Mouse (Mus musculus): ENCODE measurements around the gene Ehd3. TPM values are rescaled to one million over a fixed set of nuclear protein-coding genes. Genes with fewer than 3 reads are reported as not detected.

The Ehd3 gene
- 100 to 1,000 TPM in 1 of 4 experiments, 10 to 100 TPM in 3; 57.1 to 102 (median 78.3) TPM for total RNA-seq (2022)

DNA sequence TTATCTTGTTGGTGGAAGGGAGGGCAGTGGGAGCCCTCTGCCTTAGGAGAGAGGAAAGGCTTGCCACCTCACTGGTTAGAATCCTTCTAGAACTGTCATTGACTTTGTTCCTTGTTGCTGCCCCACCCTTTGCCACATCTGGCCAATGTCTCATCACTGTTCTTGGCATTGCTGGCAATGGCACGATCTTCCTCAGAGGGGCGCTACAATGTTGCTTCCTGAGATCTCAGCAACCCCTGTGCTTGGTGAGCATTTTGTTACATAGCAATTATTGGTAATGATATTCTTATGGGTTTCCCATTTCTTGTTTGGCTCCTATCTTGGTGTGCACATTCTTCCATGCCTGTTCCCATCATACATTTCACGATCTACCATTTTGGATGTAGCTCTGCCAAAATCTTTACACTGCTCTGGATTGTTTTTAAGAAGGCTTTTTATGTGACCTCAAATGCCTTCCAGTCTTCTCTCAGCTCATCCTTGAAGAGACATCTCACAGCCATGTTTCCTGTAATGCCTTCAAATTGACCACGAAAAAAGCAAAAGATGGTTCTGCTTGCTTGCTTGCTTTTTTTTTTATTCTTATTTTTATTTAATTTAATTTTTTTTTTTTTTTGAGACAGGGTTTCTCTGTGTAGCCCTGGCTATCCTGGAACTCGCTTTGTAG is at the start of gene Ehd3:
Ehd3 (plus strand) TSS at position 614 of the 664 bp plus-strand sequence.
- no peak for DNase-seq

DNA sequence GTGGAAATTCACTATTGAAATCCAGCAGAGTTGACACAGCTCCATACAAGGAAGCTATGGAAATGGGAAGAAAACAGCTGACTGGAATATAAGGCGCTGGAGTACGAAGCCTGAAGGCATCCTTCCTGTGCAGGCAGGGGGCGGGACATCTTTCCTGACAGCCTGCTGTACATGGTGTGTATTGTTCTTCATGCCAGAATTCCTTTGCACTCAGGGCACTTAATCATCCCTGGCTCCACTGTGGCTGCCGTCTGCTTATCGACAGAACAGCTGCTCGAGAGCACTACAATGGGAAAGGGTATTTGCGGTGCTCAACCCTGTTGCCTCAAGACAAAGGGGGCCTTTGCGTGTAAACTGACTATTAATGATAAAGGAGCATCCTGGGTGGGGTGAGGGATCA is 33.0 kb upstream of the Ehd3 start:
- peak; percentile 25 for DNase-seq

- DNase-seq = peak; percentile 53
Measured at GRCm38 (mm10) chr17:73786642-73787311, 17.2 kb upstream of the Ehd3 start.

DNA sequence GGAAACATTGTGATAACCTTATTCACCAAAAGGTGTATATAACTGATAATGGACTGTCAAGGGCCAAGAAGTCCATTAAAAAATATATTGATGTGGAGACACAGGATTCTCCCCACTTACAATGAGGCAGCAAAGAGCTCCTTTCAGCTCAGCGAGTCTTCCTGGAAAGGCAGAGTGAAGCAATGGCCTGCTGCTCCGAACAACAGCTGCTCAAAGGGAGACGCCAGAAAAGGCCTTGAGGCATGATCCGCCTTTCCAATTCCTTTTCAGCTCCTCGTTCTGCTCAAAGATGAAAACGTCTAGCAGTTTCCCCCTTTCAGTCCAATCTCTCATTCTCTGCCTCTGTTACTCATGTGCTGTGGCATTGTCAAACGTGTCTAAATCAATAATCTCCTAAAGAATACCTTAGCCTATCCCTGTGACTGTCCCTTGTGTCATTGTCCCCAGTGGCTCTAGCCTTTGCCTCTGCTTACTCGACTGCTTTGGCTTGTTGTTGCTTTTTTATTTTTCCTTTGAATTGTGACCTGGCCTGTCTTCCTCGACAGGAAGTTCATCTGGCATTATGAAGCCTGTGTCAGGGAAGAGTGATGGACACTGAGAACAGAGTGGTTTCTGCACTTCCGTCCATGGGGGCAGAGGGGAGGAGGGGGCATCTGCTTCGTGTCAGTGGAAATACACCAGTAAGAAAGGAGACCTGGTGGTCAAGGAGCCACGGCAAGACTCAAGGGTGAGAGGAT is 13.5 kb upstream of the Ehd3 start:
- no peak for DNase-seq

DNA sequence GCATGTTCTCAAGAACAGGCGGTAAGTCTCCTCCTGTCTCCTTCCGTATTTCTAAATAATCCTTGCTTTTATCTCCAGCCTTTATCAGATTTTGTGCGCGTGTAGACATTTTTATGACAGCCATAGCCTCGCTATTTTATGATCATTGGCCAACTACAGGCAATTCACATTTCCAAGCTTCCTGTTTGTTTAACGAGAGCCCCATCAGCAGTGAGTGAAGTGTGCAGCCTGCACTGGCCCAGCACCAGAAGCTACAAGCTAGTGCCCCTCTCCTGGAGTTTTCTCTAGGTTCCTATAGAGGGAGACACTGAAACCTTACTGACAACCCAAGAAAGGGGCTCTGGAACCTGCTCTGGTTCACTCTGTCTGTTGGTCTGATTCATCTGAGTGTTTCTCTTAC is 7.1 kb upstream of the Ehd3 start:
- no peak for DNase-seq

DNA sequence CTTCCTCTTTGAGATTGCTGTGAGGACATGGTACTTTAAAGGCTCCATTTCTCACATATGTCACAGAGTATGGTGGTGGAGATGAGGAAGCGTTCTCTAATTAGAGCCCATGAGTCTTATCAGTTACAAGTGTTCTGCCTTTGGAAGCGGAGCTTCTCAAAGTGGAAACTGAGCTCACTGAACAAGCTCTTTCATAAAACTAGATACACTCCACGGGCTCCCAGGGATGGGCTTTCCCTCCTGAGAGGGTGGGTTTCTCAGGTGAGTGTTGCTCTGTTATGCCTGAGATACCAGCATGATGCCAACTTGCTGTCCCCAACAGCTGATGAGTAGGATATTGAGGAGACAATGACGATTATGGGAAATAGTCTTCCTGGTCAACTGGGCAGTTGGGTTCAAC is 6.2 kb upstream of the Ehd3 start:
- no peak for DNase-seq

- peak; percentile 86 for DNase-seq
Measured at GRCm38 (mm10) chr17:73804592-73805271, 798 bp downstream of the Ehd3 start.

DNA sequence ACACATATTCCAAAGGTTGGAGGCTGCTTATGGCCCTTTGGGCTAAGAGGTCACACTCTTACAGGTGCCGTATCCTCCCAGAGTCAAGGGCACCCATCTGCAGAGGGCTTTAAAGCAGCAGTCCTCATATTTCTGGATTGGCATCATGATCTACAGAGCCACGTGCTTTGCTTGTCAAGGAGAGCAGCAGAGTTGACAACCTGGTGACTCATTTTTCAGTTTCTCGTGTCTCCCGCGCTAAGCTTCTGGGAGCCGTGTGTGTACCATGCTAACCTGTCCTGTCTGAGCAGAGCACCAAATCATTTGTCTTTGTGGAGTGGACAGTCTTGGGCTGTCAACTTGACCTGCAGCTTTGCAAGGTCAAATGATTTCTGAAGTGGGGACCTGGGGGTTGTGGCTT is 2.4 kb downstream of the Ehd3 start:
- DNase-seq = no peak

DNA sequence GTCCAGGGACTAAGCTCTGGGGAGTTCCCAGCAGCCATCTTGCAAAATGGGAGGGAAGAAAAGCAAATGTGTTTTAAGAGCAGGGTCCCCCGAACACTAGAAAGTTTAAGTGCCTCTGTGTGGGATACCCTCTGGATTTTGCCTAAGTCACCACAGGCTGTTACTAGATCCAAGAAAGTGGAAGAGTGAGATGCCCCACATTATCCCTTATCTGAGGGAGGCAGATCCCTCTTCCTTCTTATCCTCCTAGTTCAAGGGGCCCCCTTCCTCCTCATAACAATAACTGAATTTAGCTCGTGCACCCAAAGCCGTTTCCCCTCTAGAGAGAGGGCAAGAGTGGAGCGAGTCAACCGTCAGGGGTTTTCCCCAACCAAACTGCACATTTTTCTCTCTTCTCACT is 3.3 kb downstream of the Ehd3 start:
- DNase-seq = no peak

GRCm38 (mm10) chr17:73808431-73808830 is 4.5 kb downstream of the Ehd3 start:
- DNase-seq = no peak

DNA sequence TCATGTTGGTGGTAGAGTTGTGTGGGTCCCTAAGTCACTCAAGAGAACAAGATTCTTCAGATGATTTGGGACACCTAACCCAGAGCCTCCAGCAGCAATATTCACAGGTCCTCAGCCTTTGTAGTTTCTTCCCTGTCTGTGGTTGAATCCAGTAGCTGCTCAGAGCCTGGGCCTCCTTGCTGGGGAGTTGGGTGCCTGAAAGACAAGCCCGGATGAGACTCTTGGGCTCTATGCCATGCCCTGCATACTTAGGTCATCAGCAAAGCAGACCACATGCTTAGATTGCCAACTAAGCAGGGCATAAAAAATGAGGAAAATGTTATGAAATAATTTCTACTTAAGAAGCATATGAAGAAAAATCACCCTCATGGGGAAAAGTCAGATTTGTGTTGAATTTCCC is 6.9 kb downstream of the Ehd3 start:
- DNase-seq = no peak

DNA sequence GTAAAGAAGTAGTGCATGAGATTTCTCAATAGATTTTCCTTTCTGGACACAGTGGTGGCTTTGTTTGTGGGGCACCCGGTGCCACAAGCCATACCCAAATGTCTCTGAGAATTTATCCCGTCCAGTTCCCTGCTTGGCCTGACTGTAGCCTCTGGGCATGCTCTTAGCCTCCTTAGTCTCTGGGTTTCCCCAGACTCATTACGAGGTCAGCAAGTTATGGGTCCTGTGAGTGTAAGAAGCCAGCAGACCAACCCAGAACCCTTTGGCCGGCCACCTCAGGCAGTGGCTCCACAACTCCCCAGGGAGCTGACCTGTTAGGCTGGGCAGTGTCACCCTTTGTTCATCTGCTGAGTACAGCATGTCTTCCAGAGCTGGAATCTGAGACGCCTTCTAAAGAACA is 7.6 kb downstream of the Ehd3 start:
- no peak for DNase-seq

DNA sequence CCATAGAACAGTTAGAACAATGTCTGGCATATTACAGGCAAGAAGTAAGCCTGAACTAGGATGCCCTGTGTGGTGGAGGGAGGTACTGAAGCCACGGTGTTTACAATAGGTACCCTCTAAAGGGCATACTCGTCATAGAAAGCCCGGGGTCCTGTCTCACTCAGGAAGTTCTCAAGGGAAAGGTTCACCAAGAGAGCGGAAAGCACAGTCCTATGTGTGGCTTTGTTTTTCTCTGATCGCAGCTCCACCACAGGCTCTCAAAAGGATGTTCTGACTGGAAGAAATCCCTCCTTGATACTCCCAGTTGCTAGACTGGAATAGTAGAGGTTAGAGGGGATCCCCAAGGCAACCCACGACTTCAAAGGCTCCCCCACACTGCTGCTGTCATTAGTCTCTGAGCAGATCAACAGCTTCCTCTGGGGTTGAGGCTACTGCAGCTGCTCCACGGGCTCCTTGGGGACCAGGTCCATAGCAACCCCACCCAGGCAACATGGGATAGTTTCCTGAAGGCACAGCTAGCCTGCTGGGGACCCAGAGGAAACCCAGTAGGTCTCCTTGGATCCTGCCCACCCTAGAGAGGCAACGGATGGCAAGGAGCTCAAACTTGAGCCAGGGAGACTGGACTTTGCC is 9.2 kb downstream of the Ehd3 start:
- DNase-seq = no peak

DNA sequence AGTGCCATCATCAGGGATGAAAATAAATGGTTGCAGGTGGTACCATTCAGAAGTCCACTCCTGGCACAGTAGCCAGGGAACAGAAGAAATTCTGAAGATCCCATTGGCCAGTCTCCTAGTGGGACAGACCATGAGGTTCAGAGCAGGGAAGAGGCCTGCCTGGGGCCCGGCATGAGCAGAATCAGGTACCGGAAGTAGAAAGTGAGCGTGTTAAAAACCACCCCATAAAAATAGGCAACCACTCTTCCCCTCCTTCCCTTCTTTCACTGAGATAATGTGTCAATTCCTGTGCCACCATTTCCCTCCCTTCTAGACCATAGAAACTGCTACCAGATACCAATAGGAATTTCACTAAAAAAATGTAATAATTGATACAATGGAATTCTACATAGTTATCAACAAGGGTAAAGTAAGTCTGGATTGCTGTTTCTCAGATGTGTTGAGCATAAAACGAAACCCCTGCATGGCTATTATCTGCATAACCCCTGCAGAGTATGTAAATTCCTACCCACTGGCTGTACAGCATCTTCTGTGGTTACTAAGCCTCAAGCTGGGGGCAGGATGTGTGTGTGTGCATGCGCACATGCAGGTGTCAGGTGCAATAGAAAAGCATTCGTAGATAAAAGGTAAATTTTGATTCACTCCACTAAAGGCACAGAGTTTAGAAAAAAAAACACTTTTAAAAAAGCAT is 10.7 kb downstream of the Ehd3 start:
- DNase-seq = no peak

- no peak for DNase-seq
Measured at GRCm38 (mm10) chr17:73817697-73818380, 13.9 kb downstream of the Ehd3 start.

GRCm38 (mm10) chr17:73818936-73819335 is 15.0 kb downstream of the Ehd3 start:
- no peak for DNase-seq

DNA sequence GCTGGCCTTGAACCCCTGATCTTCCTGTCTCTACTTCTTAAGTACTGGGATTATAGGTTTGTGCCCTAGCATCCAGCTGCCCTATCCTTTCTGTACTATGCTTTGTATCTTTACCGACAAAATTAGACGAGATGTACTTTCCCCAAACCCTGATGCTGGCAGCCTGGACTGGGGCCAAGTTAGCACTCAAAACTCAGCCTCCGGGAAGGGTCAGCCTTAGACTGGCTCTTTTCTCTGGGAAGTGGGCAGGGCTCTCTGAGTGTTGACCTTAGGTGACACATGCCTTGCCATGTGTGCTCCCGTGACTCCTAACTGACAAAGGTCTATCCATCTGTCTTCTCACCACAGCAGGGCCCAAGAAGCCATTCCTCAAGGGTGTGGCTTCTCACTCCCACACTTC is 16.8 kb downstream of the Ehd3 start:
- DNase-seq = no peak

DNA sequence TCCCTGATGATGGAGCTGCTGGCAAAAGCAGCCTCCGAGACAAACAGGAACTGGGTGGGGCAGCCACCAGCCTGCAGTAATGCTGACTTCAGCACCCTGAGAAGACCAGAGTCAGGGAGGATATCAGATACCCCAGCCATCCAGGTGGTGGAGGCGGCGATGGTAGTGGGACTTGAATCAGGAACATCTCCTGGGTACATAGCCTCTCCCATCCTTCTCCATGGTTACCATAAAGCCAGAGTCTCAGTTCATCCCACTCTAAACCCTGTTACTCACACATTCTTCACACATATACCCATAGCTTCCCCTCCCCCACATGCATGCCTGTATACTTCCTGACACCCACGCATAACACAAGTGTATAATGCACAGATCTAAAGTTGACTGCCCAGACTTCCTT is 18.3 kb downstream of the Ehd3 start:
- no peak for DNase-seq

DNA sequence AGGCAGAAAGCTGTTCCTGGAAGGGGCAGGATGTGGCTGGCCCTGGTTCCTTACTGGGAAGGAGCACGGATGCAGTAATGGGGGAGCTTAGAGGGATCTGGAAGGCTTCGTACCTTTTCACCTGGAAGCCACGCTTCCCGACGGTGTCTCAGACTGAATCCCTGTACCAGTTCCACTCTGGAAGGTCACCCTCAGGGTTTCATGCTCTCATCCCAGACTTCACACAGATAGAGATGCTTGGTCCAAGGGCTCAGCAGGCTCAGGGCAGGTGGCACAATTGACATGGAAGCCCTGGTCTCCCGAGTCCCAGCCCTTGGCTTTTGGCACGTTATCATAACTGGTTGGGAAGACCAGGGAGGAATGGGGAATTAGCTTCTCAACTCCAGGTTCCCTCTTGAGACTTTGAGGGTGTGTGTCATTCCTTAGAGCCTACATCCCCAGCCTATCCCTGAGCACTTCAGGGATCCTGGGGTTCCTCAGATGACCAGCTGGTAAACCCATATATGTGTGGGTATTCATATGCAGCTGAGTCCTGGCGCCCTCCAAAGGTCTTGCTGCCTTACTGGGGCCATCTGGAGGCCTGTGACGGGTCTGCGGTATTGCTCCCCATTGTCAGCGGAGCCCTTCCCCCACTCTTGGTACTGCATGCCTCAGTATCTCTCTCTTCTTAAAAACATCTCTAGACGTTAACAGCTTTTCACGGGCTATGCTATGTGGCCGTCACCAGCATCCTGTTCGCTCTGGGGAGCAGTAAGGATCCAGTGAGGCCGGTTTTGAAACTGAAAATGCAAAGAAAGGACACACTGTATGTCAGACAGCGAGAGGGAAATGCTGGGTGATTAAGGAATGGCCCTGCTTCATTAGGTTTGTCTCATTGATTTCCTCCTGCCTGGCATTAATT is 19.4 kb downstream of the Ehd3 start:
- DNase-seq = no peak

DNA sequence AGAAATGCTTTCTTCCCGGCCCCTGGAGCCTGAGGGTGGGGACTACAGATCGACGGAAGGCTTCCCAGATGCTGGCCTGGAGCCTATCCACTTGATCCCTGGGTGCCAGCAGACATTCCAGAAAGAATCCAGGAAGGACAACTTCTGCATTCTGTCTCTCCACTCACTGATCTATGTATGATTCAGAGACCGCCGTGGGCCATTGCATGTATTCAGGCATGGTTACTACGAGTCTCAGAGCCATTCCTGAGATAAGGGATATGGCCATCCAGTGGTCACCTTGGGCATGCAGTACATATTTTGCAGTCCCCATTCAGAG is 20.0 kb downstream of the Ehd3 start:
- no peak for DNase-seq

- DNase-seq = no peak
Measured at GRCm38 (mm10) chr17:73826106-73826505, 22.2 kb downstream of the Ehd3 start.
